ENCODE assay signal across 8 mouse cellular contexts in genomic region chr7:113311784-113312183, GRCm38 (mm10). TPM values are rescaled to one million over a fixed set of nuclear protein-coding genes. Genes with fewer than 3 reads are reported as not detected.
DNase-seq lines count a peak whose midpoint lies in the region; ATAC-seq and TF ChIP-seq lines count a peak whose summit lies in the region.

No protein-coding gene starts in this region.

- peak; percentile 70; the same call in 1 of the 2 replicates for TF ChIP-seq CTCF in cortical plate, adult 2 months (IDR thresholded peaks at IDR 0.05; ENCODE audit: extremely low read depth, insufficient read depth, low read length)
- TF ChIP-seq CTCF in stomach, postnatal 0 days (IDR thresholded peaks at IDR 0.05; ENCODE audit: low read depth), result peak; percentile 82

- intact Hi-C loops in heart, postnatal 14 days (cut with DNase I), result loop anchor here (1.0 kb wide), 1 partner anchor 168 kb away; no protein-coding TSS in a partner anchor

- no peaks in the 10 kb centered on the region for H3K9me3 ChIP-seq in midbrain, embryonic 13.5 days
- H3K9me3 ChIP-seq in stomach, postnatal 0 days (ENCODE audit: control insufficient read depth, low read length), result no peaks in the 10 kb centered on the region

- peak; percentile 34; the same call in 1 of the 2 replicates for ATAC-seq in midbrain, embryonic 13.5 days
- ATAC-seq in stomach, postnatal 0 days (ENCODE audit: low FRiP score, low TSS enrichment), result 0 out of 2 replicates have a peak, but pooled peaks have one; percentile 49

- H3K27me3 ChIP-seq in midbrain, embryonic 13.5 days, result no peaks in the 10 kb centered on the region
- no peaks in the 10 kb centered on the region for H3K27me3 ChIP-seq in stomach, postnatal 0 days (ENCODE audit: control insufficient read depth, insufficient read depth, low read length)

- no peak overlapping the region for H3K4me2 ChIP-seq in midbrain, embryonic 13.5 days (replicated peaks)
- no peak overlapping the region for H3K4me2 ChIP-seq in stomach, postnatal 0 days (replicated peaks; ENCODE audit: low read depth)

- no peak overlapping the region for H3K27ac ChIP-seq in cortical plate, adult 2 months (ENCODE audit: insufficient read depth, low read length)
- no peak overlapping the region for H3K27ac ChIP-seq in midbrain, embryonic 13.5 days
- no peak overlapping the region for H3K27ac ChIP-seq in stomach, postnatal 0 days (replicated peaks)

- peak; percentile 41 for DNase-seq in ovary, postnatal 14 days (ENCODE audit: low spot score)
- DNase-seq in ovary, postnatal 10 days (ENCODE audit: low spot score), result no peak
- peak; percentile 76 for DNase-seq in adipocyte (ENCODE audit: low spot score)
- DNase-seq in heart, postnatal 14 days, result peak; percentile 58 to 73
- peak; percentile 54 for DNase-seq in left cerebral cortex, adult 11 months (ENCODE audit: low spot score)
- peak; percentile 74 for DNase-seq in stomach, postnatal 0 days (ENCODE audit: low spot score)

- no peak for TF ChIP-seq EP300 in stomach, postnatal 0 days (optimal IDR thresholded peaks at IDR 0.05)

- 22% methylated on average over 2 of the region's 2 CpGs for WGBS in midbrain, embryonic 13.5 days
- WGBS in stomach, postnatal 0 days, result 23% methylated on average over 2 of the region's 2 CpGs

- H3K4me1 ChIP-seq in cortical plate, adult 2 months (ENCODE audit: control insufficient read depth, insufficient read depth, low read length), result peaks cover 6% of the 10 kb centered on the region
- 0 out of 2 replicates have a peak, but pooled peaks cover 9% of the 10 kb centered on the region for H3K4me1 ChIP-seq in midbrain, embryonic 13.5 days (replicated peaks)
- H3K4me1 ChIP-seq in stomach, postnatal 0 days (replicated peaks; ENCODE audit: control insufficient read depth, insufficient read depth), result no peaks in the 10 kb centered on the region

- peaks cover 13% of the 10 kb centered on the region for H3K36me3 ChIP-seq in midbrain, embryonic 13.5 days
- H3K36me3 ChIP-seq in stomach, postnatal 0 days (ENCODE audit: control insufficient read depth, insufficient read depth, low read length), result peaks cover 8% of the 10 kb centered on the region

- H3K4me3 ChIP-seq in cortical plate, adult 2 months (ENCODE audit: insufficient read depth, low read length), result no peak overlapping the region
- no peak overlapping the region for H3K4me3 ChIP-seq in midbrain, embryonic 13.5 days (replicated peaks)
- no peak overlapping the region for H3K4me3 ChIP-seq in stomach, postnatal 0 days (ENCODE audit: low read depth, low read length)

- H3K9ac ChIP-seq in midbrain, embryonic 13.5 days (replicated peaks), result no peak overlapping the region
- H3K9ac ChIP-seq in stomach, postnatal 0 days (ENCODE audit: low read length), result no peak overlapping the region

- no peak for TF ChIP-seq POLR2A in cortical plate, adult 2 months (IDR thresholded peaks at IDR 0.05; ENCODE audit: extremely low read depth, insufficient read depth, low read length)

RNA-seq across cellular contexts. Expression of gene Btbd10, which starts 57.4 kb away (rescaled TPM):
- polyA plus RNA-seq in cortical plate, adult 2 months (2012; rRNA removed), result 75.1 and 81.9 TPM in 2 replicates
- 10 to 100 TPM; 11.3 to 12.3 TPM for total RNA-seq in heart, postnatal 14 days (2021)
- 55.8 and 61.4 TPM in 2 replicates for polyA plus RNA-seq in midbrain, embryonic 13.5 days (2015; fragmentation: Nextera tagmentation; extraction: Ambion mirVana)
- polyA plus RNA-seq in stomach, postnatal 0 days (2015; fragmentation: Nextera tagmentation; extraction: Ambion mirVana), result 15.9 and 17.2 TPM in 2 replicates
